Mouse (Mus musculus) kidney, postnatal 0 days (tissue): ENCODE measurements around the gene Ranbp9. TPM values are rescaled to one million over a fixed set of nuclear protein-coding genes. Genes with fewer than 3 reads are reported as not detected.

Source experiments
- ATAC-seq: fragments of 200-750 bp; cut with Nextera tagmentation; replicated peaks from 2 replicates; pipeline ENCODE4 v1.8.0; 2017; ENCODE audit warnings: low read depth, moderate number of reproducible peaks, moderate TSS enrichment, moderate library complexity; ENCODE audit not compliant: low FRiP score
- DNase-seq: peaks from one replicate; pipeline ENCODE4 v3.0.0-alpha.2; 2016; ENCODE audit warnings: low spot score
- H3K27ac ChIP-seq: fragments of 300-500 bp; sonication (generic); 2 replicates; pipeline ENCODE4 v1.5.1; 2014; ENCODE audit warnings: mild to moderate bottlenecking
- H3K27me3 ChIP-seq: fragments of 300-500 bp; sonication (generic); 2 replicates; pipeline ENCODE4 v1.6.1; 2014; ENCODE audit warnings: low read length, mixed read lengths; ENCODE audit not compliant: insufficient read depth
- H3K36me3 ChIP-seq: fragments of 300-500 bp; sonication (generic); 2 replicates; pipeline ENCODE4 v1.6.1; 2014; ENCODE audit warnings: low read length, mixed read lengths; ENCODE audit not compliant: insufficient read depth
- H3K4me1 ChIP-seq: fragments of 300-500 bp; sonication (generic); replicated peaks from 2 replicates; pipeline ENCODE4 v1.6.1; 2014; ENCODE audit warnings: antibody characterized with exemption, low read length, mixed read lengths; ENCODE audit not compliant: insufficient read depth
- H3K4me2 ChIP-seq: fragments of 300-500 bp; sonication (generic); 2 replicates; pipeline ENCODE4 v1.6.1; 2014; ENCODE audit warnings: mild to moderate bottlenecking, low read length, moderate library complexity, mixed read lengths
- H3K4me3 ChIP-seq: fragments of 300-500 bp; sonication (generic); replicated peaks from 2 replicates; pipeline ENCODE4 v1.5.1; 2014; ENCODE audit warnings: low read depth, low read length
- H3K9ac ChIP-seq: fragments of 300-500 bp; sonication (generic); 2 replicates; pipeline ENCODE4 v1.6.1; 2014; ENCODE audit warnings: low read depth, low read length
- H3K9me3 ChIP-seq: fragments of 300-500 bp; sonication (generic); replicated peaks from 2 replicates; pipeline ENCODE4 v1.6.1; 2016; ENCODE audit warnings: low read length, inconsistent platforms, mixed read lengths
- CTCF ChIP-seq: IDR thresholded peaks from 2 replicates; pipeline ENCODE4 v1.5.1; 2016; ENCODE audit warnings: antibody characterized with exemption, low read depth, mild to moderate bottlenecking, moderate library complexity
- WGBS: fragments of 180-500 bp; shearing (Covaris S2); extraction: QIAGEN DNeasy Blood & Tissue Kit; methylation state at CpG from one replicate; pipeline ENCODE4 v1.1.7; 2014; 5-methylcytosine and 5-hydroxymethylcytosine counted together
- polyA plus RNA-seq: library from polyadenylated mRNA; unstranded; fragments of >200 nt; fragmentation: Nextera tagmentation; extraction: Ambion mirVana; gene quantifications from 2 replicates; pipeline ENCODE4 v1.2.1, GENCODE M21; 2015

Gene Ranbp9
- polyA plus RNA-seq, 1 experiment from 2014 or later: 10.6 TPM

DNA sequence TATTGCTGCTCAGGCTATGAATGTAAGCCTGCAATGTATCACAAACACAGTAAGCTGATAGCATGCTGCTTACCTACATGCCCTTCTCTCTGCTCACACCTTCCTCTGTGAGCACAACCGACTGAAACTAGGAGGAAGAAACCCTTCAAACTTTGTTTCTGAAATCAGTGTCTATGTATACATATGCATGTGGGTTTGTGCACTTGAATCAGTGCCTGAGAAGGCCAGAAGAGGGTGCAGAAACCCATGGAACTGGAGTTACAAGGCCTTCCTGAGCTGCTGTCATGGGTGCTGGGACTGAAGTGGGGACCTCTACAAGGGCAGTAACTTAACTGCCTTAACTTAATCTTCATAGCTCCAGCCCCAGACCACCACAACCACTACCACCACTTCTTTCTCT is 23.9 kb downstream of the Ranbp9 start:
- Histone ChIP-seq H3K4me3 (no peak overlapping the region), H3K27me3 (no peaks in the 10 kb centered on the region), H3K4me1 (no peaks in the 10 kb centered on the region), H3K27ac (no peak overlapping the region), H3K9me3 (no peaks in the 10 kb centered on the region), H3K36me3 (no peaks in the 10 kb centered on the region), H3K4me2 (no peak overlapping the region), H3K9ac (no peak overlapping the region)
- peak; percentile 39; the same call in 1 of the 2 replicates for TF ChIP-seq CTCF
- WGBS: 57% methylated on average over 1 of the region's 1 CpGs
- ATAC-seq (no peak), DNase-seq (no peak)

DNA sequence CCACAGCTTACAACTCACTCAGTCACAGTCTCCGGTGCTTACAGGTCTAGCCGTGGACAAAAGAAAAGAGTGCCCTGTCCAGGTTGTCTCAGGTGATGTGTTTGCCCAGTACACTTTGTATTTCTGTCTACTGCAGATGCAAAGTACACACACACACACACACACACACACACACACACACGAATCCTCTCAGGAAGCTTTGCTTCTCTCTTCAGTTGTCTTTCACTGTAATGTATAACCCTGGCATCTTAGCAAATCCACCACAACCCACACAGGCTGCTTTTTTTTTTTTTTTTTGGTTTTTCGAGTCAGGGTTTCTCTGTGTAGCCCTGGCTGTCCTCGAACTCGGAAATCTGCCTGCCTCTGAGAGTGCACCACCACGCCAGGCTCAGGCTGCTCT is 26.7 kb downstream of the Ranbp9 start:
- Histone ChIP-seq H3K4me1 (no peaks in the 10 kb centered on the region), H3K27me3 (no peaks in the 10 kb centered on the region), H3K9ac (no peak overlapping the region), H3K4me2 (no peak overlapping the region), H3K27ac (no peak overlapping the region), H3K36me3 (no peaks in the 10 kb centered on the region), H3K4me3 (no peak overlapping the region), H3K9me3 (no peaks in the 10 kb centered on the region)
- ATAC-seq: no peak
- 72% methylated on average over 7 of the region's 7 CpGs for WGBS
- no peak for TF ChIP-seq CTCF
- DNase-seq: no peak

GRCm38 (mm10) chr13:43452843-43453605 is 28.1 kb downstream of the Ranbp9 start:
- ATAC-seq: no peak
- Histone ChIP-seq H3K27ac (peak overlapping the region; percentile 21; the same call in 1 of the 2 replicates), H3K36me3 (no peaks in the 10 kb centered on the region), H3K4me3 (no peak overlapping the region), H3K4me1 (no peaks in the 10 kb centered on the region), H3K9me3 (no peaks in the 10 kb centered on the region), H3K9ac (no peak overlapping the region), H3K4me2 (no peak overlapping the region), H3K27me3 (no peaks in the 10 kb centered on the region)
- peak; percentile 28 for DNase-seq
- 32% methylated on average over 7 of the region's 7 CpGs for WGBS
- TF ChIP-seq CTCF: no peak

DNA sequence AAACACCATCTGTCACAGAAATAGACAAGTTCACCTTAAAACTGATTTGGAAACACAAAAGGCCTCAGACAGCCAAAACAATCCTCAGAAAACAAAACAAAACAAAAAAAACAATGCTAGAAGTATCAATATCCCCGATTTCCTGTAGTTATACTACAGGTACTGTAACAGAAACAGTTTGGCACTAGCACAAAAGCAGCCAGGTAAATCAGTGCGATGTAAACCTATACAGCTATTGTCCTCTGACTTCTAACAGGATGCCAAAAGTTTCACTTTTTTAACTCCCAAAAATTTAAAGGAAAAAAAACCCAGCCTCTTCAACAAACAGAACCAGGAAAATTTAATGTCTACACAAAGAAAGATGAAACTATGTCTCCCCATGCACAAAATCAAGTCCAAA is 28.9 kb downstream of the Ranbp9 start:
- no peak for ATAC-seq
- WGBS: 65% methylated on average over 2 of the region's 2 CpGs
- DNase-seq: no peak
- Histone ChIP-seq H3K9me3 (no peaks in the 10 kb centered on the region), H3K4me1 (peaks cover 4% of the 10 kb centered on the region; the same call in 1 of the 2 replicates), H3K27ac (0 out of 2 replicates have a peak overlapping the region, but pooled peaks have one; percentile 21), H3K4me2 (no peak overlapping the region), H3K27me3 (no peaks in the 10 kb centered on the region), H3K36me3 (no peaks in the 10 kb centered on the region), H3K9ac (no peak overlapping the region), H3K4me3 (no peak overlapping the region)
- no peak for TF ChIP-seq CTCF

DNA sequence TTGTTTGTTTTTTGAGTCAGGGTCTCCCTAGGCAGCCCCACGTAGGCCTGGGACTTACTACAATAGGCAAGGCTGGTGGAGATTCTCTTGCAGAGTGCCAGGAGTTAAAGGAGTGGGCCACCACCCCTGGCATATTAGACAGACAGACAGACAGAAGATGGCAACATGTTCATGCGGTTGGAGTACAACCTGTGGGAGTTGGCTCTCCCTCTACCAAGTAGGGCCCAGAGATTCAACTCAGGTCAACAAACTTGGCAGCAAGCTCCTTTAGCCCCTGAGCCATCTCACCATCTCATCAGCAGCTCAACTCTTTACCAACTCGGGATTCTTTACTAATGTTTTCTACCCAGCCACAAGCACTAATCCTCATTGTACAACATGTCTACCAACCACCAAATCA is 30.4 kb downstream of the Ranbp9 start:
- Histone ChIP-seq H3K4me3 (no peak overlapping the region), H3K9ac (no peak overlapping the region), H3K4me2 (no peak overlapping the region), H3K27ac (no peak overlapping the region), H3K36me3 (no peaks in the 10 kb centered on the region), H3K27me3 (no peaks in the 10 kb centered on the region), H3K9me3 (no peaks in the 10 kb centered on the region), H3K4me1 (peaks cover 10% of the 10 kb centered on the region; the same call in 1 of the 2 replicates)
- WGBS: 85% methylated on average over 3 of the region's 3 CpGs
- TF ChIP-seq CTCF: no peak
- DNase-seq (no peak), ATAC-seq (no peak)

- Histone ChIP-seq H3K4me3 (no peak overlapping the region), H3K27me3 (no peaks in the 10 kb centered on the region), H3K4me2 (no peak overlapping the region), H3K36me3 (no peaks in the 10 kb centered on the region), H3K9me3 (no peaks in the 10 kb centered on the region), H3K4me1 (peaks cover 10% of the 10 kb centered on the region; the same call in 1 of the 2 replicates), H3K27ac (no peak overlapping the region), H3K9ac (no peak overlapping the region)
- TF ChIP-seq CTCF: no peak
- ATAC-seq: no peak
- DNase-seq: no peak
- 58% methylated on average over 3 of the region's 3 CpGs for WGBS
Observed at GRCm38 (mm10) chr13:43447721-43448120, 33.4 kb downstream of the Ranbp9 start.

GRCm38 (mm10) chr13:43445754-43446153 is 35.3 kb downstream of the Ranbp9 start:
- no peak for TF ChIP-seq CTCF
- no peaks in the 10 kb centered on the region for H3K27me3 ChIP-seq
- H3K4me2 ChIP-seq: no peak overlapping the region
- WGBS: 79% methylated on average over 4 of the region's 4 CpGs
- no peak overlapping the region for H3K4me3 ChIP-seq
- H3K4me1 ChIP-seq: peaks cover 10% of the 10 kb centered on the region; the same call in 1 of the 2 replicates
- H3K36me3 ChIP-seq: no peaks in the 10 kb centered on the region
- H3K9me3 ChIP-seq: no peaks in the 10 kb centered on the region
- H3K27ac ChIP-seq: no peak overlapping the region
- no peak for ATAC-seq
- DNase-seq: no peak
- no peak overlapping the region for H3K9ac ChIP-seq
